Mouse (Mus musculus): ENCODE measurements around the gene Lrp2.

DNA sequence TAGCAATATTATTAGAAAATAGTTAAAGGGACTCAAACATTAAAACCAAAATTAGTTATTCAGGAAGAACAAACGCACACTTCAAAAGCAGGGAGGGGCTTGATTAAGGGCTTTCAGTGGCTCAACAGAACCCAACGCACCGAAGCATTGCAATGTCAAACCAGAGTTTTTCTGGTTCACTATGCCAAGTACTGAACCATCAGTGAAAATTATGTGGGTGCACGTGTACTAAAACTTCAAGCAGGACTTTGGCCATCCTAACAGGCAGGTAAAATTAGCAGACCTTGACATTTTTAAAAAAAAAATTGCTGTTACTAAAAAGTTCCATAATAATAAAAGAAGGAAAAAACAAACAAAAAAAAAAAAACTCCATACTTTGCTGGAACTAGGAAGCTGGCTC is 25.6 kb downstream of the Lrp2 start:
- TF ChIP-seq CTCF (IDR thresholded peaks at IDR 0.05; ENCODE audit: low read depth) (no peak), EP300 (optimal IDR thresholded peaks at IDR 0.05) (no peak)

Measured in stomach, postnatal 0 days (tissue).